Mouse (Mus musculus) heart, postnatal 14 days (tissue): Measurements from ENCODE around the gene Bcor. TPM values are rescaled to one million over a fixed set of nuclear protein-coding genes. Genes with fewer than 3 reads are reported as not detected.

Experiments
- DNase-seq, 2 experiments: peaks; one replicate each; pipeline ENCODE4 v3.0.0; 2021 to 2022
- intact Hi-C: fragments of 180-260 bp; cut with DNase I; formaldehyde crosslinking; loops from one replicate; pipeline ENCODE4 v1.15.1; 2025
- total RNA-seq, 2 experiments: library from RNA; stranded (reverse); gene quantifications; 2 replicates each; pipeline ENCODE4 v1.2.3; 2021

Bcor gene
- total RNA-seq, 2 experiments from 2014 or later = 24.4 to 25.8 TPM

- DNase-seq = no peak
- intact Hi-C loops = loop anchor here (2.0 kb wide), 1 partner anchor 46 kb away; no protein-coding TSS in a partner anchor
Measured at GRCm38 (mm10) chrX:12089027-12089340, 71.2 kb downstream of the Bcor start.

GRCm38 (mm10) chrX:12088301-12089026 lies 71.7 kb downstream of the Bcor start:
- intact Hi-C loops = loop anchor here (2.0 kb wide), 1 partner anchor 46 kb away; no protein-coding TSS in a partner anchor
- DNase-seq = peak; percentile 81

- intact Hi-C loops = loop anchor here (2.0 kb wide), 1 partner anchor 47 kb away; no protein-coding TSS in a partner anchor
Measured at GRCm38 (mm10) chrX:12087511-12088300, 72.4 kb downstream of the Bcor start.

GRCm38 (mm10) chrX:12086674-12087510 lies 73.3 kb downstream of the Bcor start:
- peak; percentile 45 to 47 for DNase-seq
- intact Hi-C loops = no loop called here

More at GRCm38 (mm10) chrX:12087511-12088300, 72.4 kb downstream of the Bcor start:
- DNase-seq = peak; percentile 68 to 70

- DNase-seq = no peak
- intact Hi-C loops = no loop called here
Measured at GRCm38 (mm10) chrX:12085949-12086348, 74.2 kb downstream of the Bcor start.

- intact Hi-C loops = no loop called here
- no peak for DNase-seq
Measured at GRCm38 (mm10) chrX:12085290-12085689, 74.9 kb downstream of the Bcor start.

- DNase-seq = no peak
- intact Hi-C loops = no loop called here
Measured at GRCm38 (mm10) chrX:12084698-12085097, 75.5 kb downstream of the Bcor start.

GRCm38 (mm10) chrX:12083631-12084030 lies 76.5 kb downstream of the Bcor start:
- no peak for DNase-seq
- intact Hi-C loops = no loop called here

GRCm38 (mm10) chrX:12082736-12083135 lies 77.4 kb downstream of the Bcor start:
- intact Hi-C loops = no loop called here

GRCm38 (mm10) chrX:12082184-12082583 lies 78.0 kb downstream of the Bcor start:
- intact Hi-C loops = no loop called here

More at GRCm38 (mm10) chrX:12082736-12083135, 77.4 kb downstream of the Bcor start:
- DNase-seq = no peak

GRCm38 (mm10) chrX:12081741-12082155 lies 78.4 kb downstream of the Bcor start:
- intact Hi-C loops = no loop called here
- DNase-seq = no peak

More at GRCm38 (mm10) chrX:12082184-12082583, 78.0 kb downstream of the Bcor start:
- no peak for DNase-seq

GRCm38 (mm10) chrX:12080904-12081740 lies 79.0 kb downstream of the Bcor start:
- intact Hi-C loops = no loop called here
- peak; percentile 41 to 57 for DNase-seq

- intact Hi-C loops = no loop called here
- DNase-seq = peak; percentile 65 to 74
Measured at GRCm38 (mm10) chrX:12080095-12080903, 79.9 kb downstream of the Bcor start.

- intact Hi-C loops = loop anchor here (5.0 to 10.0 kb wide), 5 partner anchors 72 to 445 kb away; no protein-coding TSS in a partner anchor
- peak; percentile 48 to 50 for DNase-seq
Measured at GRCm38 (mm10) chrX:12079309-12080094, 80.7 kb downstream of the Bcor start.

- intact Hi-C loops = loop anchor here (5.0 to 10.0 kb wide), 5 partner anchors 72 to 444 kb away; no protein-coding TSS in a partner anchor
- DNase-seq = no peak
Measured at GRCm38 (mm10) chrX:12079059-12079308, 81.2 kb downstream of the Bcor start.

GRCm38 (mm10) chrX:12078195-12079058 lies 81.7 kb downstream of the Bcor start:
- intact Hi-C loops = loop anchor here (5.0 to 10.0 kb wide), 5 partner anchors 71 to 444 kb away; no protein-coding TSS in a partner anchor
- peak; percentile 53 to 62 for DNase-seq

GRCm38 (mm10) chrX:12077601-12077980 lies 82.6 kb downstream of the Bcor start:
- DNase-seq = no peak
- intact Hi-C loops = loop anchor here (5.0 to 10.0 kb wide), 5 partner anchors 70 to 443 kb away; no protein-coding TSS in a partner anchor
